Mouse (Mus musculus) ovary, postnatal 14 days (tissue): ENCODE results near the gene Ccnq.
"Not testable (repeated sequence)": the region's sequence is repeated elsewhere in the genome, so short reads cannot be mapped to it uniquely, and the experiment has no call there.

ENCODE experiments used
- DNase-seq: peaks from one replicate; pipeline ENCODE4 v3.0.0; 2022; ENCODE audit warnings: low spot score

Ccnq gene

GRCm38 (mm10) chr11:78762201-78762600 lies 10.7 kb upstream of the Ccnq start:
- DNase-seq, result no peak

- DNase-seq, result no peak
Observed at GRCm38 (mm10) chr11:78761086-78761485, 9.6 kb upstream of the Ccnq start.

GRCm38 (mm10) chr11:78755299-78755698 lies 3.8 kb upstream of the Ccnq start:
- DNase-seq, result no peak

GRCm38 (mm10) chr11:78754177-78754576 lies 2.6 kb upstream of the Ccnq start:
- DNase-seq, result not testable (repeated sequence)

- DNase-seq, result no peak
Observed at GRCm38 (mm10) chr11:78753183-78753582, 1.7 kb upstream of the Ccnq start.

- DNase-seq, result no peak
Observed at GRCm38 (mm10) chr11:78751843-78752203, 294 bp upstream of the Ccnq start.

GRCm38 (mm10) chr11:78746264-78746663 lies 5.3 kb downstream of the Ccnq start:
- DNase-seq, result no peak

- DNase-seq, result no peak
Observed at GRCm38 (mm10) chr11:78745475-78745874, 6.1 kb downstream of the Ccnq start.

- no peak for DNase-seq
Observed at GRCm38 (mm10) chr11:78742461-78742860, 9.1 kb downstream of the Ccnq start.

GRCm38 (mm10) chr11:78741958-78742357 lies 9.6 kb downstream of the Ccnq start:
- DNase-seq, result no peak

GRCm38 (mm10) chr11:78739361-78739760 lies 12.2 kb downstream of the Ccnq start:
- DNase-seq, result no peak

- no peak for DNase-seq
Observed at GRCm38 (mm10) chr11:78736877-78737408, 14.6 kb downstream of the Ccnq start.

- DNase-seq, result no peak
Observed at GRCm38 (mm10) chr11:78735168-78735567, 16.4 kb downstream of the Ccnq start.

- DNase-seq, result no peak
Observed at GRCm38 (mm10) chr11:78732619-78733018, 18.9 kb downstream of the Ccnq start.

GRCm38 (mm10) chr11:78730902-78731301 lies 20.6 kb downstream of the Ccnq start:
- no peak for DNase-seq

- DNase-seq, result no peak
Observed at GRCm38 (mm10) chr11:78728041-78728440, 23.5 kb downstream of the Ccnq start.

GRCm38 (mm10) chr11:78726366-78726765 lies 25.2 kb downstream of the Ccnq start:
- no peak for DNase-seq

- no peak for DNase-seq
Observed at GRCm38 (mm10) chr11:78724792-78725191, 26.7 kb downstream of the Ccnq start.

- no peak for DNase-seq
Observed at GRCm38 (mm10) chr11:78721419-78721818, 30.1 kb downstream of the Ccnq start.

GRCm38 (mm10) chr11:78717655-78718054 lies 33.9 kb downstream of the Ccnq start:
- DNase-seq, result no peak

- no peak for DNase-seq
Observed at GRCm38 (mm10) chr11:78708642-78709041, 42.9 kb downstream of the Ccnq start.

GRCm38 (mm10) chr11:78706026-78706425 lies 45.5 kb downstream of the Ccnq start:
- DNase-seq, result no peak

GRCm38 (mm10) chr11:78703085-78703484 lies 48.4 kb downstream of the Ccnq start:
- DNase-seq, result no peak

- DNase-seq, result no peak
Observed at GRCm38 (mm10) chr11:78702319-78702718, 49.2 kb downstream of the Ccnq start.
